Mouse (Mus musculus) hematopoietic stem cell, adult 5-6 weeks (primary cell): Measurements from ENCODE around the gene Tchp. TPM values are rescaled to one million over a fixed set of nuclear protein-coding genes. Genes with fewer than 3 reads are reported as not detected.
A peak's percentile ranks its signal among the peaks of the same experiment; 100 is the strongest.

Experiments used
- ATAC-seq, 2 experiments: fragments of 125-278 bp in 1 of 2; replicated peaks in 1 of 2; 2 replicates each; pipeline ENCODE4 v1.8.0; 2016 to 2017; ENCODE audit warnings: inconsistent platforms in 2 of 2, mild to moderate bottlenecking in 2 of 2, moderate number of reproducible peaks in 2 of 2, low read depth in 1 of 2, moderate TSS enrichment in 1 of 2; ENCODE audit not compliant: low FRiP score in 2 of 2, poor library complexity in 2 of 2, severe bottlenecking in 2 of 2, insufficient read depth in 1 of 2, low TSS enrichment in 1 of 2
- total RNA-seq: library from RNA; stranded (forward); fragments of 172-1452, 232-1000 nt; gene quantifications from 2 replicates; pipeline ENCODE4 v1.2.3, GENCODE M21; 2017

Tchp gene
- total RNA-seq, 1 experiment from 2014 or later: 21.2 TPM

DNA sequence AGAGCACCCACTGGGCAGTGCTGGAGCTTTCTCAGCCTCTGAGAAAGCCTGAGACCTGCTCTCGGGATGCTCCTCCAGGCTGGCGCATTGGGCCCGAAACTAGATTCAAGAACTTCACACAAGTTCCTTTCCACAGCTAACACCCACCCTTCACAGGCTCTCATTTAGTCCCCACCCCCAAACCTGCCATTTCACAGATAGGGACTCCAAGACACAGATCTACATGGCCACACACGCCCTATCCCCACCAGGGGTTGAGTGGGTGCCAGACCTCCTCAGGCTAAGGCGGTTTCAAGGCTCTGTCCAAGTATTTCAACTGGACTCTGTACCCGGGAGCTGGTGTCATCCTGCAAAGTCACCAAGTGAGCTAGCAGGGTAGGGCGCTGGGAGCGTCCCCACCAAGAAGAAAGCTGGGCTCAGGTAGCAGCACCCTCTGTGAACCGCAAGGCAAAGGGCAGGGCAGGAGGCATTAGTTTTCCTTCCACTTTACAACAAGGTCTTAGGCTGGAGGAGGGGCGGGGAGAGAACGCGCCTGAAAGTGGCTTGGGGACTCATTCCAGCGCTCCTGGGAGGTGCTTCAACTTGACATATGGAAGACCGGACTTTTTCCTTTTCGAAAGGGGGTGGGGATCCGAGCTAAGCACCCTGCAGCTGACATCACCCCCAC lies 17.7 kb upstream of the Tchp start:
- peak in 1 of 2 experiments; percentile 18; a peak in 1 of 4 replicates for ATAC-seq

GRCm38 (mm10) chr5:114690633-114691567 lies 16.7 kb upstream of the Tchp start, which contains the start of gene Gltp:
TSS of gene Gltp (minus strand) at chr5:114690984.
- ATAC-seq: peak; percentile 88 to 93

GRCm38 (mm10) chr5:114695775-114696174 lies 11.8 kb upstream of the Tchp start:
- ATAC-seq: no peak

DNA sequence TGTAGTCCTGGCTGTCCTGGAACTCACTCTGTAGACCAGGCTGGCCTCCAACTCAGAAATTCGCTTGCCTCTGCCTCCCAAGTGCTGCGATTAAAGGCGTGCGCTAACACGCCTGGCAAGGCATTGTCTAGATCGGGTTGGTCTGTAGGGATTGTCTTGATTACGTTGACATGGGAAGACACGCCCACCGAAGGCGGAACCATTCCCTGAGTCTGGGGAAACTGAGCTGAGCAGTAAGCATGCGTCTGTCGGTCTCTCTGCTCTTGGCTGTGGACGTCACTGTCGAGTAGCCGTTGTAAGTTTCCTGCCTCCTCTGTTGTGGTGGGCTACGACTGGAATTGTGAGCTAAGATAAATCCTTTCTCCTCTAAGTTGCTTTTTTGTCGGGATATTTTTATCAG lies 10.6 kb upstream of the Tchp start:
- no peak for ATAC-seq

GRCm38 (mm10) chr5:114698044-114698746 lies 9.4 kb upstream of the Tchp start:
- no peak for ATAC-seq

DNA sequence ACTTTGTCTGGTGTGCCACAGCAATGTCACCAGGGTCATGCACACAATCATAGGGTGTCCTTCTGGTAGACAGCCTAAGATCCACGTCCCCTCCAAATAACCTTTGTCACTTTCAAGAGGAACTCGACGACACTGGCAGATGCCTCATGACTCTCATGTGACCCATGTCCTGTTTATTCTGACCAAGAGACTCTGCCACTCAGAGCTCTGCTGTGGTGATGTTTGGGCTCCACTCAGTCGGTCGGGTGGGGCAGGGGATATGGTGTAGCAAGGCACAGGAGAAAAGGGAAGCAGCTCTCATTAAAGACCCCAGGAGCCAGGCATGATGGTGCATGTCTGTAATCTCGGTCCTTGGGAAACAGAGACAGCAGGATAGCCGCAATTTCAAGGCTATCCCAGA lies 8.5 kb upstream of the Tchp start:
- ATAC-seq: peak in 1 of 2 experiments; percentile 40; a peak in 1 of 4 replicates

DNA sequence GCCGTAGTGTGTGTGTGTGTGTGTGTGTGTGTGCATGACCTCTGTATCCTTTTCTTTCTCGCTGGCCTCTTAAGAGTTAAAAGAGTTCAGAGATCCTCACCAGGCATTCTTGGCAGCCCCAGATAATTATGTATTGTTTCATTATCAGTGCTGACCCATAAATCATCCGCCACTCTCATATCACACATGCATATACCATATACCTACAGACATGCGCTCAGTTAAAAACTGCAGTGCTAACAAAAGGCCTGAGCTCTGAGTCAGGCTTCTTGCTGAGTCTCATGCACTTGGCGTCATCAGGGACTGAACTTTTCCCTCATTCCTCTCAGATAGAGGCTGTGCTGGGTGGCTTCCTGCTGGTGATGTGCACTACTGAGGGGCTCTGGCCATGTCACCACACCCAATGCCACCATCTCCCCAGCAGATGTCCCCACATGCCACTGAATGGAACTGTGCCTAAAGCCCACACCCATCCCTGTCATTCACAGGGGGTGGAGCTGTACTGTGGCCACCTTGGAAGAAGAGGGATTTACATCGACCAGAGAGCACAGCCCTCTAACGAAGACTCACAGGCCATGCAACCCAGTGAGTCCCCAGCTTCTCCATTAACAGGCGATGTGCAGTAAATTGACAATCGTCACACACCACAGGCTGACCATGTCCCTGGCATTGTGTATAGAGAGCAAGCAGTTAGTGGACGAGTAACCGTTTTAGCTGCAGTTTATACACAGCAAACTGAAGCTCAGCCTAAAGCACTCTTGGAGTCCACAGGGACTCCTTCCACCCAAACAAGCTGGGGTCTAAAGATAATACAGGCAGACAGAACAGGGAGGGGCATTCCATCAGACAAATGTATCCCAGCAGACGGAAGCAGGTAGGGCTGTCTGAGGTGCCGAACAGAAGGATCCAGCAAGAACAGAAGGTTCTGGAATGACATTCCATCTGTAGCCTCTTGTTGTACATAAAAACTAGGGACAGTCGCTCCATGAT lies 4.9 kb upstream of the Tchp start:
- ATAC-seq: peak; percentile 54 to 55; a peak in 2 of 4 replicates

GRCm38 (mm10) chr5:114708491-114708890 lies 931 bp downstream of the Tchp start:
- ATAC-seq: no peak

GRCm38 (mm10) chr5:114709357-114709756 lies 1.8 kb downstream of the Tchp start:
- ATAC-seq: peak in 1 of 2 experiments; percentile 26; a peak in 2 of 4 replicates

DNA sequence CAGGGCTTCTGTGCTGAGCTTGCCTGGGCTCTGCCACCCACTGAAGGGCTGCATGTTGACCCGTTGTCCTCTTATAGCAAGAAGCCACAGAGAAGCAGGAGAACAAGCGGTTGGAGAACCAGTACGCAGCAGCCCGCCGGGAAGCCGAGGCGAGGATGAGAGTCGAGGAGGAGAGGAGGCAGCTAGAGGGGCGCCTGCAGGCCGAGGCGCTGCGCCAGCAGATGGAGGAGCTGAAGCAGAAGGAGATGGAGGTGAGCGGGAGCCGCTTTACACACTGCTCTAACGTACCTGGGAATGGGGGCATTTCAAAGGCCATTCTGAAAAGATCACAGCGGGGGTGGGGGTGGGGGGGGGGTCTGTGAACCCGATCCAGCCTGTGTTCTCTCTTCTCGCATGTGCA lies 7.0 kb downstream of the Tchp start:
- no peak for ATAC-seq

DNA sequence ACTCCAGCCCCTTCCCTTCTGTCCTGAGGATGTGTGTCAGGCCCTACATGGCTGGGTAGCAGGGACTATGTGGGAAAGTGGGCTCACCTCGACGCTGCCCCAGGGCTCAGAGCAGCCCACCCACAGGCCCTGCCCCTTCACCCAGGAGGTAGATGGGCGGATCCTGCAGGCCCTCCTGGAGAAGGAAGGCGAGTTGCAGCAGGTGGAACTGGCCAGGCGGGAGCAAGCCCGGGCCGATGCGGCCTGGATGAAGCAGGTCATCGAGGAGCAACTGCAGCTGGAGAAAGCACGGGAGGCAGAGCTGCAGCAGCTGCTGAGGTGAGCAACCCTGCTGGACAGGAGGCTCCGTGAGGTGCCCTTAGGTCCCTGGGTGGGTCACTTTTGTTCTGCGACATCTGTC lies 9.7 kb downstream of the Tchp start:
- ATAC-seq: no peak

DNA sequence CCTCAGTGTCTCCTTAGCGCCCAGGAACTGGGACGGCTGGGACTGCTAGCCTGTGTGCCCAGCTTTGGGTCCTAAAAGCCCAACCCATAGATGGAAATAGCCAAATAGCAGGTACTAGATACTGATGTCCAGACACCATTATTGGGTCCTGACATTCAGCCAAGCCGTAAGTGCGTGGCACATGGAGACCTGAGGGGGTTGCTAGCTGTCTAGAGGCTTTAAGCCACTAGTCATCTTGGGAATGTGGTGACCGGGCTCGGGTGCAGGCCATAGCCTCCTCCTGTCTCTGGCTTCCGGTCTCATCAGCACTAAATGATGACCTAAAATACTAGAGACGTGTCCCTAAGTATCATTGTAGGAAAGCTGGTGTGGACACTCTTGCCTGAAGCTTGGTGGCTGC lies 10.4 kb downstream of the Tchp start:
- no peak for ATAC-seq

DNA sequence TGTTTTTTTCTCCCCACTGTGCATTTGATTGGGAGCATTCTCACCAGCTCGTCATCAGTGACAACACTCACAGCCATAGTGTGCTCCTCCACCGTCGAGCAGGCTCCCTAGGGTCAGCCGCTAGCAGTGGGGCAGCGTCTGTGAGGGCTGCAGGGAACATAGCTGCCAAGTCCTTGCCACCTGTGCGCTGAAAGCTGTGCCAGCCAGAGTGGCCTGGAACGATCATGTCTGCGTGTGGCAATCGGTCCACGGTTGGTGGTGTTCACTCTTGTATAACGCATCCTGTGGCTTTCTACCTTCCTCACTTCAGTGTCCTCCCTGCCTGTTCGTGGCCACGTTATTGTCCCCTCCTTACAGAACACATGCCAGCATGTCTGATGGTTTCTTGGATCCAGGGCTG lies 10.9 kb downstream of the Tchp start:
- ATAC-seq: no peak

DNA sequence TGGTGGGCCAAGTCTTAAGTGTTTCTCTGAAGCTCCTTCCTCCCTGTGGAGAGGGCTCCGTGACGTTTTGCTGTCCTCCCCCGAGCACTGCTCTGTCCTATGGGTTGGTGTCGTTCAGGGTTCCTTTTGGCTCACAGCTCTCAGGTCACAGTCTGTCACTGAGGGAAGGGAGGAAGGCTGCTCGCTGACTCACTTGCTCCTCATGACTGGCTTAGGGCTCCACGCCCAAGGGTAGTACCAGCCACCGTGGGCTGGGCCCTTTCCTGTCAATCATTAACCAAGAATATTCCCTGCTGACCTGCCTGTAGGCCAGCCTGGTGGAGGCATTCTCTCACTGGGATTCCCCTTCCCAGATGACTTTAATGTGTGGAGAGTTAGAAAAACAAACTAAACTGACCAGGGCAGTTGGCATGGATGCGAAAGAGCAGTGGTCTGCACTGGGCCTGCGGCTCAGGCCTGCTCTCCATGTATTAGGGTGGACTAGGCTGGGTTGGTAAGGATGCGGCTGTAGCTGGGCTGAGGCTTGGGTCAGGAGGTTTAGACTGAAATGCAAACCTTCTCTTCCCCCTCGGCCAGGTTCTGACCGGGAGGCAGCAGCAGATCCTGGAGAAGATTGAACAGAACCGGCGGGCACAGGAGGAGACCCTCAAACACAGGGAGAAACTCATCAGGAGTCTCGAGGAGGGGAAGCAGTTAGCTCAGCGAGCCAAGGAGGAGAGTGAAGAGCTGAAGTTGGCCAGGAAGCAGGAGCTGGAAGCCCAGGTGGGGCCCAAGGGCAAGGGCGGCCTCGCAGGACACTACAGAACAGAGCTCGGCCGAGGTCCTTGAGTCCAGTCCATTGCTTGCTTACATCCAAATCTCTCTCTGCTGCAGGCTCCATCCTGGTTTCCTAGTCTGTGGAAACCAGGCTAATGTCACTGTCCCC lies 11.7 kb downstream of the Tchp start:
- ATAC-seq: no peak

DNA sequence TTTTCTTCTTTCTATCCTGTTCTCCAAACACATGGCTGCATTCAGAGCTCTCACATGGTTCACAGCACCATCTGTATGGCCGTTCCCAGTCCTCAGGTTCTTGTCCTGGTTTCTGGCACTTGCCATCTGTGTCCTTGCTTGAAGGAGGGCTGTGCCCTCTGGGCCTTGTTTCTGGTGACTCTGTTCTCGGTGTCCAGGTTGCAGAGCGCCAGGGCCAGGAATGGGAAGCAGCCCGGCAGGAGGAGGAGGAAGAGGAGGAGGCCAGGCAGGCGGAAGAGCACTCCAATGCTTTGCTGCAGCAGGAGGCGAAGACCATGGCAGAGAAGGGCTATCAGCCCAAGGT lies 12.3 kb downstream of the Tchp start:
- ATAC-seq: no peak

DNA sequence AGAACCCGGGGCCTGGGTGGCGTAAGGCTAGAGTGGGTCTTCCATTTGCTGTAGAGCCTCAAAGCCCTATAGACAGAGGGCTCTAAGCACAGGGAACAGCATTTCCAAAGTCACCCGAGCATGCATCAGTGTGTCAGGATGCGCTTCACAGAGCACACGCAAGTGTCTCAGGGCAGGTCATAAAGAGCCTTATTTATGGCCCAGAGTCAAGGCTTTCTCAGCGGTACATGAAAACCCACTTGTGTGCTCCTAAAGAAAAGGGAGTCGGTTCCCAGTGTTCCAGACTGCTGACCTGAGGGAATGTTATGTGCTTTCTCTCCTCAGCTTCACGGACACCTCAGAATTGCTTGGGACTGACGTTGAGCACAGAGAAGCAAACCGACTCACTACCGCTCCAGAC lies 13.2 kb downstream of the Tchp start:
- ATAC-seq: no peak
